Mouse (Mus musculus): ENCODE results near the gene Sobp. TPM values are rescaled to one million over a fixed set of nuclear protein-coding genes. Genes with fewer than 3 reads are reported as not detected.

Sobp gene
- polyA plus RNA-seq, 1 experiment from 2014 or later = 4.5 TPM

DNA sequence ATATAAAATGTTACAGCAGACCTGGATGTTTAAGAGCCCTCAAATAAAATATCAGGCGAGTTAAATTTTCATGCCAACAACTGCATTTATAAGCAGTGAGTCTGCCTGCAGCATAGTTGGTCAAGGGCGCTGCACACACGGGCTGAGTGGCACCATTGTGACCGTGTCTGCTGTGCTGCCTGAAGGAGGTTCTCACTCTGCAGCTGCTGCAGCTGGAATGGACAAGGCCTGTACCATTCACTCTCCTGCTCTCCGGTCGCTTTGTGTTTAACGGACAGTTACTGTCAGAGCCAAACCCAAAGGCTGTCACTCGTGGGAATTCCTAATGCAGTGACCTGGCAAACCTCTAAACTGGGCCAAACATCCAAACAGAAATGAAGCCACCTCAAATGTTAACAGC, 101.0 kb downstream of the Sobp start:
- no peak overlapping the region for H3K4me2 ChIP-seq (ENCODE audit: low read depth, low read length)
- no peak overlapping the region for H3K27ac ChIP-seq (replicated peaks; ENCODE audit: low read depth, low read length)
- DNase-seq (ENCODE audit: low spot score) = no peak
- H3K27me3 ChIP-seq (replicated peaks; ENCODE audit: control insufficient read depth, insufficient read depth, low read length) = no peaks in the 10 kb centered on the region
- peaks cover 5% of the 10 kb centered on the region; the same call in 1 of the 2 replicates for H3K4me1 ChIP-seq (ENCODE audit: control insufficient read depth, insufficient read depth, low read length)
- no peak for ATAC-seq (ENCODE audit: low read depth)
- no peak overlapping the region for H3K4me3 ChIP-seq (ENCODE audit: low read depth, low read length)
- H3K9ac ChIP-seq (ENCODE audit: low read depth, low read length) = no peak overlapping the region
- H3K9me3 ChIP-seq (ENCODE audit: control insufficient read depth, low read length) = no peaks in the 10 kb centered on the region
- H3K36me3 ChIP-seq (ENCODE audit: control insufficient read depth, insufficient read depth, low read length) = no peaks in the 10 kb centered on the region
- 64% methylated on average over 8 of the region's 8 CpGs for WGBS

DNA sequence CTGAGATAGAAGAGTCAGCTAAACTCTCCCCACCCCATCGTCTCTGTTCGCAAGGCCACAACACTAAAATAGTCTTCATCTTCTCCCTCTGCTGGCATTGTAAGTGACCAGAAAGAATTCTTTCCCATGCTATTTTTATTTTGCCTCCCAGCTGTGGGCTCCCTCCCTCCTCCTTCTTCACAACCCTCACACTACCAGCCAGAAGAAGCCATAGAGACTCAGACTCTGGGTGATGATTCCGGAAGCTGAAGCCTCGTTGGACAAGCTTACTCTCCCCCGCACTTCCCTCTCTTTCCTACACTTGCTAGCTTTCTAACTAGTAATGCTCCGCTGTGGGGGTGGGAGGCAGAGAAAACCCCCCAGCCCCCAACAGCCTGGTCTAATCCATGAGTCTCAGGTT, 103.4 kb downstream of the Sobp start:
- 83% methylated on average over 6 of the region's 6 CpGs for WGBS
- no peak overlapping the region for H3K4me2 ChIP-seq (ENCODE audit: low read depth, low read length)

DNA sequence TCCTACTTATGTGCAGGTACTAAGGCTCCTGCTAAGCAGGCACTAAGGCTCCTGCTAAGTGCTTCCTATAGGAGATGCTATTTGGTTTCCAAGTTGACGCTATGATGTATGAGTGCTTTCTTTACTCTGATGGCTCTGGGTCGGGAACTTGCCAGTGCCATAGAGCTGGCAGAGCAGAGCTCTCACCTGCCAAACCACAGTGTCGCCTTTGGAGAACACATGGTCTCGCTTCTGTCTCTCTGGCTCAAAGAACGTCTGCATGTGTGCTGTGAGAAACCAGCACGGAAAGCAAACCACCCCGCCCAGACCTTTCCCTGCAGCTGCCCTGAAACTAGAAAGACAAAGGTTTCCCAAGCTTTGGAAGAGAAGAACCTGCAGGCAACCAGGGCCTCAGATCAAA, 109.0 kb downstream of the Sobp start:
- H3K36me3 ChIP-seq (ENCODE audit: control insufficient read depth, insufficient read depth, low read length) = peaks cover 6% of the 10 kb centered on the region; the same call in 1 of the 2 replicates
- DNase-seq (ENCODE audit: low spot score) (no peak), ATAC-seq (ENCODE audit: low read depth) (no peak)
- H3K27me3 ChIP-seq (replicated peaks; ENCODE audit: control insufficient read depth, insufficient read depth, low read length) = no peaks in the 10 kb centered on the region
- no peak overlapping the region for H3K4me2 ChIP-seq (ENCODE audit: low read depth, low read length)
- WGBS = 76% methylated on average over 7 of the region's 7 CpGs
- no peak overlapping the region for H3K4me3 ChIP-seq (ENCODE audit: low read depth, low read length)
- H3K9ac ChIP-seq (ENCODE audit: low read depth, low read length) = no peak overlapping the region
- H3K4me1 ChIP-seq (ENCODE audit: control insufficient read depth, insufficient read depth, low read length) = no peaks in the 10 kb centered on the region
- no peaks in the 10 kb centered on the region for H3K9me3 ChIP-seq (ENCODE audit: control insufficient read depth, low read length)
- no peak overlapping the region for H3K27ac ChIP-seq (replicated peaks; ENCODE audit: low read depth, low read length)

More for the DNA sequence above, 103.4 kb downstream of the Sobp start:
- Histone ChIP-seq H3K27me3 (replicated peaks; ENCODE audit: control insufficient read depth, insufficient read depth, low read length) (no peaks in the 10 kb centered on the region), H3K27ac (replicated peaks; ENCODE audit: low read depth, low read length) (no peak overlapping the region), H3K4me1 (ENCODE audit: control insufficient read depth, insufficient read depth, low read length) (peaks cover 5% of the 10 kb centered on the region; the same call in 1 of the 2 replicates), H3K9ac (ENCODE audit: low read depth, low read length) (no peak overlapping the region), H3K4me3 (ENCODE audit: low read depth, low read length) (no peak overlapping the region), H3K36me3 (ENCODE audit: control insufficient read depth, insufficient read depth, low read length) (peaks cover 2% of the 10 kb centered on the region; the same call in 1 of the 2 replicates), H3K9me3 (ENCODE audit: control insufficient read depth, low read length) (no peaks in the 10 kb centered on the region)
- DNase-seq (ENCODE audit: low spot score) (no peak), ATAC-seq (ENCODE audit: low read depth) (no peak)

DNA sequence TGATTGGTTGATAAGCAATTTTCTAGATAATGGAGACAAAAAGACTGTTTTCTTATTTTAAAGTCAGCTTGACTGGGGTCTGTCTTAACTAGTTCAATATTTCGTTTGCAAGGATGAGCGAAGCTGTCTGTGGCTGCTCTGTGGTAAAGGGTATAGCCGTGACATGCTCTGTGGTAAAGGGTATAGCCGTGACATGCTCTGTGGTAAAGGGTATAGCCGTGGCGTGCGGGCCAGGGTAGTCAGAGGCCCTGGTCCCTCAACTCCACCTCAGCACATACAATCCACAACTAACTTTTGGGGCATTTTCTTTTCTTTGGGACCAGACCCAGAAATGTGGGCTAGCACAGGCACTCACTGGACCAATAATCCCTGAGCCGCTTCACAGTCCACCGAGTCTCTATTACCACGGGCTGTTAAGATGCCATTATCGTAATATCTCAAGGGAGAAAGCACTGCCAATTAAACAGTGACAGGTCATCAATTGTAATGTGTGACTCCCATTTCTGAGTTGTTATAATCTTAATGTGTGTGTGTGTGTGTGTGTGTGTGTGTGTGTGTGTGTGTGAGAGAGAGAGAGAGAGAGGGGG, 112.7 kb downstream of the Sobp start:
- WGBS = 84% methylated on average over 11 of the region's 11 CpGs
- H3K4me1 ChIP-seq (ENCODE audit: control insufficient read depth, insufficient read depth, low read length) = no peaks in the 10 kb centered on the region
- H3K4me2 ChIP-seq (ENCODE audit: low read depth, low read length) = no peak overlapping the region
- H3K27ac ChIP-seq (replicated peaks; ENCODE audit: low read depth, low read length) = no peak overlapping the region
- peaks cover 6% of the 10 kb centered on the region; the same call in 1 of the 2 replicates for H3K36me3 ChIP-seq (ENCODE audit: control insufficient read depth, insufficient read depth, low read length)
- H3K27me3 ChIP-seq (replicated peaks; ENCODE audit: control insufficient read depth, insufficient read depth, low read length) = no peaks in the 10 kb centered on the region
- H3K9ac ChIP-seq (ENCODE audit: low read depth, low read length) = no peak overlapping the region
- H3K4me3 ChIP-seq (ENCODE audit: low read depth, low read length) = no peak overlapping the region
- DNase-seq (ENCODE audit: low spot score) (no peak), ATAC-seq (ENCODE audit: low read depth) (no peak)
- H3K9me3 ChIP-seq (ENCODE audit: control insufficient read depth, low read length) = no peaks in the 10 kb centered on the region

DNA sequence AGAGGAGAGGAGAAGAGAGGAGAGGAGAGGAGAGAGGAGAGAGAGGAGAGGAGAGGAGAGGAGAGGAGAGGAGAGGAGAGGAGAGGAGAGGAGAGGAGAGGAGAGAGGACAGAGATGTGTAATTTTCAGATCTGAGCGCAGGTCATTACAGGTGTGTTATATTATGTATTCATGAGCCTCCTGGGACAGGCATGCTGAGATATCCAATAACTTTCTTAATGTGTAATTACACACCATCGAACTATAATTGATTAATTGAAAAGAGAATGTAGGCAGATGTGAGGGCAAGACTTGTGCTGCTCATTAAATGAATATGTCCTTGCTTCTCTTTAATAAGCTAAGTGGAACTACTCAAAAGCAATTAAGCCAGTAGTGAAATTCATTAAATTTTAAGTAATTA, 118.9 kb downstream of the Sobp start:
- no peak for DNase-seq (ENCODE audit: low spot score)
- WGBS = 72% methylated on average over 2 of the region's 2 CpGs
- Histone ChIP-seq H3K4me2 (ENCODE audit: low read depth, low read length) (no peak overlapping the region), H3K36me3 (ENCODE audit: control insufficient read depth, insufficient read depth, low read length) (no peaks in the 10 kb centered on the region), H3K27me3 (replicated peaks; ENCODE audit: control insufficient read depth, insufficient read depth, low read length) (no peaks in the 10 kb centered on the region), H3K9me3 (ENCODE audit: control insufficient read depth, low read length) (no peaks in the 10 kb centered on the region), H3K27ac (replicated peaks; ENCODE audit: low read depth, low read length) (no peak overlapping the region), H3K4me3 (ENCODE audit: low read depth, low read length) (no peak overlapping the region), H3K4me1 (ENCODE audit: control insufficient read depth, insufficient read depth, low read length) (no peaks in the 10 kb centered on the region), H3K9ac (ENCODE audit: low read depth, low read length) (no peak overlapping the region)
- ATAC-seq (ENCODE audit: low read depth) = no peak

DNA sequence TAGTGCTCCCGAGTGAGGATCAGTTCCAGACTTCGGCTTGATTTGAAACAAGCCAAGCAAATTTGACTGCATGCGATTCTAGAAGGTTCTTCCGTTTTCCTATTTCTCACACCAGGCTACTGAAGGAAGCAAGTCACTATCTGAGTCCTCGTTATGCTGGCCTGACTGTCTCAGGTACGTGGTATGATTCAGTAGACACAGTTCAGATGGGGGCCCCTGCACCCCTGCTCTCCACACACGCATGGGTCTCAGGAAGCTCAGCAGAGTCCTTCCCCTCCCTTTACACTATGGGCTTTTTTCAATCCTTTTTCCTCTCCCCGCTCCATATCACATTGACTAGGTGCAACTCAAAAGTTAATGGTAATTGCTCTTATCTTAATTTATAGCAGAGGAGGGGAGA, 119.6 kb downstream of the Sobp start:
- WGBS = 66% methylated on average over 8 of the region's 8 CpGs
- ATAC-seq (ENCODE audit: low read depth) (no peak), DNase-seq (ENCODE audit: low spot score) (no peak)
- Histone ChIP-seq H3K9me3 (ENCODE audit: control insufficient read depth, low read length) (no peaks in the 10 kb centered on the region), H3K27ac (replicated peaks; ENCODE audit: low read depth, low read length) (0 out of 2 replicates have a peak overlapping the region, but pooled peaks have one; percentile 28), H3K36me3 (ENCODE audit: control insufficient read depth, insufficient read depth, low read length) (no peaks in the 10 kb centered on the region), H3K4me2 (ENCODE audit: low read depth, low read length) (no peak overlapping the region), H3K9ac (ENCODE audit: low read depth, low read length) (no peak overlapping the region), H3K4me1 (ENCODE audit: control insufficient read depth, insufficient read depth, low read length) (no peaks in the 10 kb centered on the region), H3K4me3 (ENCODE audit: low read depth, low read length) (no peak overlapping the region), H3K27me3 (replicated peaks; ENCODE audit: control insufficient read depth, insufficient read depth, low read length) (no peaks in the 10 kb centered on the region)

DNA sequence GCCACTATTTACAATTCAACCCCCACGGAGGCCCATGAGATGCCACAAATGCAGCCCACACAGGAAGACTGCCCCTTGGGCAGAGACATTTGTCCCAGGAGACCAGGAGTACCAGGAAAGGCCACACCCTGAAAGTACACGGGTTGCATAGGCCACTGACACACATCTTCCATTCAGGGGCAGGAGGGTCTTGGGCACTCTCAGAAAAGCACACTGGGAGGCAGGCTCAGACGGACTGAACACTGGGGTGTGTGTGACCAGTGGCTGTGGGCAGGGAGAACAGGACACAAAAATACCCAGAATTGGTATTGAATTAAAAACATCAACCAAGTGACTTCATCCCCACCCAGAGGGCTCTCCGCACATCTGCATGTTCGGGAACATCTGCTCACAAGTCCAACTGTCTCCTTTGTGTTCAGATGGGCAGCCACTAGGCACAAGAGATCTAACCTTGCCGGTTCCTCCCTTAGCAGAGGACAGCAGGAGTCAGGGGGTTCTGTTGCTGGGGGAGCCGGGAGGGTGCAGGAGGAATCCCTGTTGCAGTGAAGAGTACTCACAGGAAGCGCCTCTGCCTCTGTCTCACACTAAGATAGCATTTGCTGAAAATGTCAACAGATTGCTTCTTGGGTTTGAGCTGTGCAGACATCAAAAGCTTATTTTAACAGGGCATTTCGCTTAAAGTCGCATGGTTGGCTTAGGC, 120.3 kb downstream of the Sobp start:
- H3K9me3 ChIP-seq (ENCODE audit: control insufficient read depth, low read length) = no peaks in the 10 kb centered on the region
- H3K27me3 ChIP-seq (replicated peaks; ENCODE audit: control insufficient read depth, insufficient read depth, low read length) = no peaks in the 10 kb centered on the region
- no peak overlapping the region for H3K9ac ChIP-seq (ENCODE audit: low read depth, low read length)
- no peak overlapping the region for H3K4me2 ChIP-seq (ENCODE audit: low read depth, low read length)
- no peak for DNase-seq (ENCODE audit: low spot score)
- ATAC-seq (ENCODE audit: low read depth) = no peak
- 63% methylated on average over 10 of the region's 10 CpGs for WGBS
- H3K4me3 ChIP-seq (ENCODE audit: low read depth, low read length) = no peak overlapping the region
- H3K27ac ChIP-seq (replicated peaks; ENCODE audit: low read depth, low read length) = 0 out of 2 replicates have a peak overlapping the region, but pooled peaks have one; percentile 28
- no peaks in the 10 kb centered on the region for H3K4me1 ChIP-seq (ENCODE audit: control insufficient read depth, insufficient read depth, low read length)
- H3K36me3 ChIP-seq (ENCODE audit: control insufficient read depth, insufficient read depth, low read length) = no peaks in the 10 kb centered on the region

DNA sequence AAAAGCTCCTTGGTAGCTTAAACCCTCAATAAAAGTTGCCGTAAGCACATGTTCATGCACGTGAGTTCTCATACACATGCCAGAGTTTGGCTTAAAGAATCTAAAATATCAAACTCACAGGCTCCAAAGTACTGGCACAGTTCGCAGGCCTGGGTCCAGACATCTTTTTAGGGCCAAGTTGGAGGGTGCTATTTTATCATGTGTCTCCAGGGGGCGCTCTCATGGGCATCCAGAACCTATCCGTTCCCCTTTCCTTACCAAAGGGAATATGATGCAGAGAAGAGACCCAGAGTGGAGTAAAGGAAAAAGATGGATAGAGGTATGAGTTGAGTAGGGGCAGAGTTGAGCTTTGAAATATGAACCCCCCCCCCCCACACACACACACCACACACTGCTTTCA, 121.9 kb downstream of the Sobp start:
- DNase-seq (ENCODE audit: low spot score) = no peak
- H3K9ac ChIP-seq (ENCODE audit: low read depth, low read length) = no peak overlapping the region
- H3K27ac ChIP-seq (replicated peaks; ENCODE audit: low read depth, low read length) = no peak overlapping the region
- no peak overlapping the region for H3K4me2 ChIP-seq (ENCODE audit: low read depth, low read length)
- 56% methylated on average over 5 of the region's 5 CpGs for WGBS
- H3K9me3 ChIP-seq (ENCODE audit: control insufficient read depth, low read length) = no peaks in the 10 kb centered on the region
- H3K27me3 ChIP-seq (replicated peaks; ENCODE audit: control insufficient read depth, insufficient read depth, low read length) = no peaks in the 10 kb centered on the region
- peaks cover 10% of the 10 kb centered on the region; the same call in 1 of the 2 replicates for H3K4me1 ChIP-seq (ENCODE audit: control insufficient read depth, insufficient read depth, low read length)
- no peaks in the 10 kb centered on the region for H3K36me3 ChIP-seq (ENCODE audit: control insufficient read depth, insufficient read depth, low read length)
- ATAC-seq (ENCODE audit: low read depth) = no peak
- no peak overlapping the region for H3K4me3 ChIP-seq (ENCODE audit: low read depth, low read length)

Data from embryonic facial prominence, embryonic 14.5 days (tissue).